Mouse (Mus musculus): ENCODE data around the gene Sez6l2.

DNA sequence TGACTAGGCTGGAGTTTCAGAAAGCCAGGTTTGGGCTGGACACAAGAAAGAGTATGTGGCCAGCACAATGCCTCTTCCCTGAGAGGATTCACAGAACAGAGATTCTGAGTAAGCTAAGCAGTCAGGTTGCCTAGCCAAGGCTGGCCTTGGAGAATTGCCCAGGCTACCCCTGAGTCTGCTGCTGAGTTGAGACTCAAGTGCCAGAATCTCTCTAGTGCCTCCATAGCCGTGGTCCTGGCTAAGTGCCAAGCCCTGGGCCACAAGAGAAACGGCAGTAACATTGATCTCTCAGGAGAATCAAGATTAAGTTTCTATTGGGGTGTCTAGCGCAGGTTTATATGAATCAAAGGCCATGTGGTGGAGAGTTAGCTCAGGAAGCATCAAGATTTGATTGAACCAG is 15.2 kb downstream of the Sez6l2 start:
- TF ChIP-seq GATA1 (IDR thresholded peaks at IDR 0.05; ENCODE audit: borderline replicate concordance, low read length), result no peak
- TF ChIP-seq FLI1 (IDR thresholded peaks at IDR 0.05; ENCODE audit: low read length), result no peak

All from megakaryocyte, embryonic 14.5 days (primary cell).